Mouse (Mus musculus) forebrain, embryonic 13.5 days (tissue): ENCODE data around the gene Sorbs2. TPM values are rescaled to one million over a fixed set of nuclear protein-coding genes. Genes with fewer than 3 reads are reported as not detected.

Experiments used
- ATAC-seq: fragments of 200-750 bp; cut with Nextera tagmentation; 2 replicates; pipeline ENCODE4 v1.8.0; 2017
- H3K27ac ChIP-seq: fragments of 300-500 bp; sonication (generic); 2 replicates; pipeline ENCODE4 v1.5.1; 2015; ENCODE audit warnings: inconsistent platforms, mild to moderate bottlenecking, moderate library complexity
- H3K27me3 ChIP-seq: fragments of 300-500 bp; sonication (generic); 2 replicates; pipeline ENCODE4 v1.6.1; 2015; ENCODE audit warnings: mild to moderate bottlenecking, inconsistent platforms
- H3K36me3 ChIP-seq: fragments of 300-500 bp; sonication (generic); 2 replicates; pipeline ENCODE4 v1.6.1; 2015; ENCODE audit warnings: mild to moderate bottlenecking, inconsistent platforms; ENCODE audit not compliant: poor library complexity, severe bottlenecking
- H3K4me1 ChIP-seq: fragments of 300-500 bp; sonication (generic); 2 replicates; pipeline ENCODE4 v1.6.1; 2015; ENCODE audit warnings: inconsistent platforms
- H3K4me2 ChIP-seq: fragments of 300-500 bp; sonication (generic); 2 replicates; pipeline ENCODE4 v1.6.1; 2015; ENCODE audit warnings: inconsistent platforms, mild to moderate bottlenecking, moderate library complexity
- H3K4me3 ChIP-seq: fragments of 300-500 bp; sonication (generic); 2 replicates; pipeline ENCODE4 v1.5.1; 2015; ENCODE audit warnings: mild to moderate bottlenecking, inconsistent platforms
- H3K9ac ChIP-seq: fragments of 300-500 bp; sonication (generic); 2 replicates; pipeline ENCODE4 v1.6.1; 2015; ENCODE audit warnings: mild to moderate bottlenecking, inconsistent platforms
- H3K9me3 ChIP-seq: fragments of 300-500 bp; sonication (generic); replicated peaks from 2 replicates; pipeline ENCODE4 v1.6.1; 2016; ENCODE audit warnings: inconsistent platforms
- WGBS: fragments of 180-500 bp; shearing (Covaris S2); methylation state at CpG from one replicate; pipeline ENCODE4 v1.1.7; 2015; 5-methylcytosine and 5-hydroxymethylcytosine counted together
- polyA plus RNA-seq: library from polyadenylated mRNA; unstranded; fragments of >200 nt; fragmentation: Nextera tagmentation; extraction: Ambion mirVana; gene quantifications from 2 replicates; pipeline ENCODE4 v1.2.1, GENCODE M21; 2015

The Sorbs2 gene
- polyA plus RNA-seq, 1 experiment from 2014 or later: 107 TPM

DNA sequence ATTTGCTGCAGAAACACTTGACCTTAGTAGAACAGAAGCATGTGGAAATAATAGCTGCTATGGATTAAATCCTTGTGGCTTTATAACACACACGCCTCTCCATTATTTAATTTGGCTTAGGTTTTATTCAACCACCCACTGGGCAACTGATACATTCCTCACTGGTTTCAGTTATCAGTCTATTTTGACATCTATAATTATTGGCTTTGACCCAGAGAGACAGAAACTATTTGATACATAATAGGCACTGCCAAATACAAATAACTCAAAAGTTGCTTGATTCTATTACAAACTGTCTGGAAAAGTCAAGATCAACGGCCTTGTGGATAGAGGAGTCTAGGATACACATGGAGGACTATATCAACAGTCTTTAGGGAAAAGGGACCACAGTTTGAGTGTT lies 20.1 kb downstream of the Sorbs2 start:
- ATAC-seq: no peak

DNA sequence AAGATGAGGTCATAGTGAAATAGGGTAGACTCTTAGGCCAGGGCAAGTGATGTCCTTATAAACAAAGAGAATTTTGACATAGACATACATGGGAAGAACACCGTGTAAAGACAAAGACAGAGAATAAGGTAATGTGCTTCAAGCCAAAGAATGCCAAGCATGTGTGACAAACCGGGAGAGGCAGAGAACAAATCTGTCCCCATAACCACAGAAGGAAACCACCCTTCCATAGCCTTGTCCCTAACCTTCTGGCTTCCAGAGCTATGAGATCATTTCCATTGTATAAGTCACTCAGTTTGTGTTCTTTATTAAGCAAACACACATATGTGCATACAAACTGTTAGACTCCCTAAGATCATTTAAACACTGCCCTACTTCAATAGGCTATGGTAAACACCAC lies 21.3 kb downstream of the Sorbs2 start:
- H3K9ac ChIP-seq: no peak overlapping the region
- WGBS: 86% methylated on average over 2 of the region's 2 CpGs
- no peak overlapping the region for H3K4me2 ChIP-seq
- H3K27ac ChIP-seq: no peak overlapping the region
- H3K27me3 ChIP-seq: no peaks in the 10 kb centered on the region
- H3K4me3 ChIP-seq: no peak overlapping the region
- no peaks in the 10 kb centered on the region for H3K9me3 ChIP-seq
- no peaks in the 10 kb centered on the region for H3K4me1 ChIP-seq
- ATAC-seq: no peak
- H3K36me3 ChIP-seq: no peaks in the 10 kb centered on the region

More for the DNA sequence above, 20.1 kb downstream of the Sorbs2 start:
- H3K4me2 ChIP-seq: no peak overlapping the region
- no peaks in the 10 kb centered on the region for H3K27me3 ChIP-seq
- no peak overlapping the region for H3K27ac ChIP-seq
- no peaks in the 10 kb centered on the region for H3K36me3 ChIP-seq
- H3K9ac ChIP-seq: no peak overlapping the region
- 68% methylated on average over 2 of the region's 2 CpGs for WGBS
- no peak overlapping the region for H3K4me3 ChIP-seq
- no peaks in the 10 kb centered on the region for H3K4me1 ChIP-seq
- H3K9me3 ChIP-seq: no peaks in the 10 kb centered on the region

DNA sequence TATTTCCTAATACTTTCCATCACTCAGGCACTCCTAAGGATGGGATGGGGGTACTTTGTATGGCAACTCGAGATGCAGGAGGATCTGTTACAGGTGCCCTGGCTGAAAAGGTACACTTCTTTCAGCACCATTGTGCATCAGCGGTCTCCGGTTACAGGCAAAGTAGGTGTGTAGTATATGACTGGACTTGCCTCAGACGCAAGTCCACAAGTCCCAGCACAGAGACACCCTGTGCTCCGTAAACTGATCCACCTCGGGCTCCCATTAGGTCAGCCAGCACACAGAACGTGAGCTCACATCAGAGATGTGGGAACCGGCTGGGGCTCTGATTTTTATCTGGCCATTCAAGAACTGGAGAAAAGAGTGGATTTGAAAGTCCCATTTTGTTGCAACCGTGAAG lies 29.0 kb downstream of the Sorbs2 start:
- peaks cover 5% of the 10 kb centered on the region for H3K4me1 ChIP-seq
- no peak for ATAC-seq
- no peaks in the 10 kb centered on the region for H3K27me3 ChIP-seq
- no peak overlapping the region for H3K9ac ChIP-seq
- 90% methylated on average over 9 of the region's 9 CpGs for WGBS
- no peak overlapping the region for H3K4me3 ChIP-seq
- H3K27ac ChIP-seq: no peak overlapping the region
- H3K4me2 ChIP-seq: no peak overlapping the region
- no peaks in the 10 kb centered on the region for H3K9me3 ChIP-seq
- no peaks in the 10 kb centered on the region for H3K36me3 ChIP-seq

DNA sequence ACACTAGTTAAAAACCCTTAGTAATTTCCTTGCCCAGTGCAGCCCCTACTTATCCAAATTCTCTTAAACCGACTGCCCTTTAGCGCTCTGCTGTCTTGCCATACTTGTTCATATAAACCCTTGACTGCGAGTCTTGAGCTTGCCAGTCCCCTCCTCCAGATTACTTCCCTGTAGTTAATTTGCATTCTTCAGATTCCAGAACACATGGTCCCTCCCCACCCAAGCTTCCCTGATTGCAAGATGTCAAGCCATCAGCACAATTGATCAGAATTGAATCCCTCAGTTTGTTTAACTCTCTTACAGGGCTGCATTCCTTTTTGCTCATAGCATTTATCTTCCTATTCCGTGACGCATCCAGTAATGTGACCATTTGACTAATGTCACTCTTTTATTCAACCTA lies 32.9 kb downstream of the Sorbs2 start:
- no peaks in the 10 kb centered on the region for H3K9me3 ChIP-seq
- H3K27me3 ChIP-seq: no peaks in the 10 kb centered on the region
- H3K27ac ChIP-seq: no peak overlapping the region
- H3K4me3 ChIP-seq: no peak overlapping the region
- no peak overlapping the region for H3K4me2 ChIP-seq
- no peaks in the 10 kb centered on the region for H3K36me3 ChIP-seq
- no peak overlapping the region for H3K9ac ChIP-seq
- WGBS: 69% methylated on average over 5 of the region's 5 CpGs
- no peak for ATAC-seq
- peaks cover 8% of the 10 kb centered on the region for H3K4me1 ChIP-seq

DNA sequence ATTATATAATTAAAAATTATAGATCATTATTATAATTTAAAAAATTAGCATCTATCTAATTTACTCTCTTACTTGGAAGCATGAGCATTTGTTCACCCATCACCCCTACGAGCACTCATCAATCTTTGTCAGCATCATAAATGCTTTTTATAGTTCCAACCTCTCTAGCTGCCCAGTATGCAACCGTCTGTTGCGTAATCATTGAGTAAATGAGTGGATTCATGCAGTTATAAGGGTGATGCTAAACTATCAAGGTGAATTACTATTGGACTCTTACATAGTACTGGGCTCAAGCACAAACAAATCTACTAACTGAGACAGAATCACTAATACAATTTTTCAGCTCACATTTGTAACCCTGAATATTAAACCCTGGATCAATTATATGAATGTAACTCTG lies 44.6 kb downstream of the Sorbs2 start:
- Histone ChIP-seq H3K27me3 (no peaks in the 10 kb centered on the region), H3K4me3 (no peak overlapping the region), H3K9me3 (no peaks in the 10 kb centered on the region), H3K4me2 (no peak overlapping the region), H3K36me3 (no peaks in the 10 kb centered on the region), H3K4me1 (peaks cover 2% of the 10 kb centered on the region; the same call in 1 of the 2 replicates), H3K27ac (no peak overlapping the region), H3K9ac (no peak overlapping the region)
- 85% methylated on average over 3 of the region's 3 CpGs for WGBS
- no peak for ATAC-seq

DNA sequence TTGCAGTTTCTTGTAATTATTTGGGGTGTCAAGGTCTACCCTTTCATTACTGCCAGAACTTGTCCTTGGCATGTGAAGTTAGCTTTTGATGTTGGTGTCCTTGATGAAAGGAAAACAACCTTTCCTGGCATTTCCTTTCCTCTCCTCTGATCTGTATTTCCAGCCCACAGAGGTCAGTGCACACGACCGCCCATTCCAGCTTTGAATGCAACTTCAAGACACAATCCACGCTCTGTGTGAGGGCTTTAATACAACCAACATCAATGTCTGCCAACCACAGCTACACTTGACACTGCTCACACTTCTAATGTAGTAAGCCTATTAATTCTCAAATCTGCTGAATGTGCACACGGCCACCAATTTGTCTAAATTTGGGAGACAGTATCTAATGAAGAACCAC lies 47.0 kb downstream of the Sorbs2 start:
- ATAC-seq: no peak
- H3K36me3 ChIP-seq: no peaks in the 10 kb centered on the region
- H3K4me1 ChIP-seq: peaks cover 26% of the 10 kb centered on the region
- 62% methylated on average over 4 of the region's 4 CpGs for WGBS
- H3K4me3 ChIP-seq: no peak overlapping the region
- H3K9ac ChIP-seq: no peak overlapping the region
- H3K27me3 ChIP-seq: no peaks in the 10 kb centered on the region
- no peak overlapping the region for H3K4me2 ChIP-seq
- no peak overlapping the region for H3K27ac ChIP-seq
- H3K9me3 ChIP-seq: no peaks in the 10 kb centered on the region

DNA sequence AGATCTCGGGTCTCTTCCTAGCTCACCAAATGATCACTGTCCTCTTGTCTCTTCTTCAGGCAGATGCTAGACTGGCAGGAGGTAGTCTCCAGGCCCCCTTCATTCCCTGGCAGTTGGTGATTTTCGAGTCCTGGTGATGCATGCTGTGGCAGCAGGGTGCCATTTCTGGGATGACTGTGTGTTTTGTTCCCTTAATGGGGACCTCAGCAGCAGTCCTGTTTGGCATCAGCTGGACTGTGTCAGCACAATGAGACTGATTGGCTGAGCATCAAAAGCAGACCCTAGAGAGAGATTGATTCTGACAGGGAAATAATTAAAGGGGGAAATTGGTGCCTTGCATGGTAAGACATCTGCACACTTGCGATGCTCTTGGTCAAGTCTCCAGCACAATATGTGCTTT lies 50.3 kb downstream of the Sorbs2 start:
- Histone ChIP-seq H3K4me2 (peak overlapping the region; percentile 20), H3K27me3 (no peaks in the 10 kb centered on the region), H3K4me3 (no peak overlapping the region), H3K9ac (no peak overlapping the region), H3K36me3 (no peaks in the 10 kb centered on the region), H3K9me3 (no peaks in the 10 kb centered on the region), H3K4me1 (peaks cover 46% of the 10 kb centered on the region), H3K27ac (peak overlapping the region; percentile 77)
- ATAC-seq: peak; percentile 95
- WGBS: 3% methylated on average over 3 of the region's 3 CpGs

DNA sequence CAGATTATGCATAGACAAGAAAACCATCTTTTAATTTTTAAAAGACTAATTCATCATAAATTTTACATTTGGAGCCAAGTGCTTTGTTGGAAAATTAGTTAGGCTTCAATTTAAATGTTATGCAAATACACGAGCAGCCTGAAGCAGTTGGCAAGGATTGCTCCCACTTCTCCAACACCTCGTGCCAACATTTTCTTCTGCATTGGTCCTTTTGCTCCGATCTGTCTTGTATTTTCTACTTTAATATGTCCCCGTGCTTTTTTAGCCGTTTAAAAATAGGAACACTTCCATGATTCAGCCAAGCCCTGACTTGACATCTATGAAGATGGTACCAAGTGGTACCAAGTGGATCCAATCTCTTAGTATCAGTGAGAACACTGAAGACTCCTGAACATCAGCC lies 50.8 kb downstream of the Sorbs2 start:
- Histone ChIP-seq H3K36me3 (no peaks in the 10 kb centered on the region), H3K9me3 (no peaks in the 10 kb centered on the region), H3K4me2 (peak overlapping the region; percentile 17; the same call in 1 of the 2 replicates), H3K9ac (no peak overlapping the region), H3K27me3 (no peaks in the 10 kb centered on the region), H3K27ac (peak overlapping the region; percentile 77), H3K4me1 (peaks cover 46% of the 10 kb centered on the region), H3K4me3 (no peak overlapping the region)
- WGBS: 41% methylated on average over 5 of the region's 5 CpGs
- peak; percentile 63 for ATAC-seq

DNA sequence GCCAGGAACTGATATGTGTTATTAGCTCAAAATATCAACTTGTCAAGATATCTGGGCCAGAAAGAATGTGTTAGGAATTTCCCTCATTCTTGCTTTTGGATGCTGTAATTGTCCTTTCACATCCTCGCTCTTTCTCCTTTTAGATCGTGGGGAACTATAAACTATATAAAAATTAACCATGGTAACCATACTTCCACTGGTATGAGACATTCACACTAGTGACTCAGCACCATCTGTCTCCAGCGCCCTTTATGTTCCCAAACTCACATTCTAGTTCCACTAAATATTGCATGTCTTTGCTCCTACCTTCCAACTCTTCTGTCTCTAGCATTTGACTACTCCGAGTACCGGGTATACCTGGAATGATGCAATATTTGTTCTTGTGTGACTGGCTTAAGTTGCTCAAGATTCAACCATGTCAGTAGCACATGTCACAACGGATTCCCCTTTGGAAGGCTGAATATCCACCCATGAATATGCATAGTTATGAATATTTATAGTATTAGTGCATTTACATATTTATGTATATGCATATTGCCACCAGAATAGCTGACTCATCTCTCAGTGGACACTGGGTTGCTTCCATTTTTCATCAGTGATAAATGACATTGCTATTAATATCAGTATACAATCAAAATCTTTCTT lies 51.7 kb downstream of the Sorbs2 start:
- no peaks in the 10 kb centered on the region for H3K27me3 ChIP-seq
- no peak overlapping the region for H3K4me2 ChIP-seq
- peaks cover 46% of the 10 kb centered on the region for H3K4me1 ChIP-seq
- ATAC-seq: no peak
- WGBS: 85% methylated on average over 6 of the region's 6 CpGs
- H3K36me3 ChIP-seq: no peaks in the 10 kb centered on the region
- no peaks in the 10 kb centered on the region for H3K9me3 ChIP-seq
- no peak overlapping the region for H3K4me3 ChIP-seq
- H3K27ac ChIP-seq: peak overlapping the region; percentile 77
- H3K9ac ChIP-seq: no peak overlapping the region

DNA sequence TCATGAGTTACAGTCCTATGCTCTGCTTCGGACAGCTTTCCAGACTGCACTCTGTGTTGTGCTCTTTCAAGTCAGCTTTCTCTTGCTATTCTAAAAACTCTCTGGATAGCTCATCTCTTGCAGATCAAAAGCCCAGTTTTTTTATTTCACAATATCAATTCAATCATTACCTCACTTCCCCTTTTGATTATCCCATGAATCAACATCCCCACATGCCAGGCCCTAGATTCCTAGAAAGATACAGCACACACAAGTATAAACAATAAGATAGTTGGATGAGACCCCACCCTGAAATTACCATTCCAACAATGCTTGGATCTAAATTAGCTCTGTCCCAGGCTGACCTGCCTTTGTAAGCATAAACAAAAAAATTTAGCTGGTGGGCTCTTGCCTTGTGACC lies 57.6 kb downstream of the Sorbs2 start:
- no peaks in the 10 kb centered on the region for H3K27me3 ChIP-seq
- H3K4me2 ChIP-seq: no peak overlapping the region
- no peaks in the 10 kb centered on the region for H3K36me3 ChIP-seq
- no peak overlapping the region for H3K9ac ChIP-seq
- H3K4me1 ChIP-seq: peaks cover 16% of the 10 kb centered on the region
- H3K9me3 ChIP-seq: peaks cover 7% of the 10 kb centered on the region; the same call in 1 of the 2 replicates
- WGBS: 85% methylated on average over 1 of the region's 1 CpGs
- H3K4me3 ChIP-seq: no peak overlapping the region
- no peak overlapping the region for H3K27ac ChIP-seq
- no peak for ATAC-seq

DNA sequence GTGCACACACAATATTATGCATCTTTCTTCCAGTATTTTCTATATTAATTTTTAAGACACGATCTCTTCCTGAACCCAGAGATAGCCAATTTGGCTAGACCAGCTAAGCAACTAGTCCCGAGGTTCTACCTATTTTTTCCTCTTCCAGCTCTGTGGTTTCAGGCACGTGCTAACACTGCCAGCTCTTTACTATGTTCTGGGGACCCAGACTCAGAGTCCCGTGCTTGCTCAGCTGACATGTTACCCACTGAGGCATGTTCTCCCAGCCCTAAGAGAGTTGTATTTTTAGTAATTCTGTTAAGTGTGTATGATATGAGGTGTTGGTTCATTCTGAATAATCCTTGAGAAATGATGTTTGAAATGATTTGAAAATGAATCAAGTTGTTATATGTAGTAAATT lies 62.5 kb downstream of the Sorbs2 start:
- Histone ChIP-seq H3K27ac (no peak overlapping the region), H3K4me1 (0 out of 2 replicates have a peak, but pooled peaks cover 4% of the 10 kb centered on the region), H3K27me3 (no peaks in the 10 kb centered on the region), H3K36me3 (no peaks in the 10 kb centered on the region), H3K4me3 (no peak overlapping the region), H3K9ac (no peak overlapping the region), H3K4me2 (no peak overlapping the region), H3K9me3 (peaks cover 7% of the 10 kb centered on the region; the same call in 1 of the 2 replicates)
- WGBS: 88% methylated on average over 4 of the region's 4 CpGs
- no peak for ATAC-seq

DNA sequence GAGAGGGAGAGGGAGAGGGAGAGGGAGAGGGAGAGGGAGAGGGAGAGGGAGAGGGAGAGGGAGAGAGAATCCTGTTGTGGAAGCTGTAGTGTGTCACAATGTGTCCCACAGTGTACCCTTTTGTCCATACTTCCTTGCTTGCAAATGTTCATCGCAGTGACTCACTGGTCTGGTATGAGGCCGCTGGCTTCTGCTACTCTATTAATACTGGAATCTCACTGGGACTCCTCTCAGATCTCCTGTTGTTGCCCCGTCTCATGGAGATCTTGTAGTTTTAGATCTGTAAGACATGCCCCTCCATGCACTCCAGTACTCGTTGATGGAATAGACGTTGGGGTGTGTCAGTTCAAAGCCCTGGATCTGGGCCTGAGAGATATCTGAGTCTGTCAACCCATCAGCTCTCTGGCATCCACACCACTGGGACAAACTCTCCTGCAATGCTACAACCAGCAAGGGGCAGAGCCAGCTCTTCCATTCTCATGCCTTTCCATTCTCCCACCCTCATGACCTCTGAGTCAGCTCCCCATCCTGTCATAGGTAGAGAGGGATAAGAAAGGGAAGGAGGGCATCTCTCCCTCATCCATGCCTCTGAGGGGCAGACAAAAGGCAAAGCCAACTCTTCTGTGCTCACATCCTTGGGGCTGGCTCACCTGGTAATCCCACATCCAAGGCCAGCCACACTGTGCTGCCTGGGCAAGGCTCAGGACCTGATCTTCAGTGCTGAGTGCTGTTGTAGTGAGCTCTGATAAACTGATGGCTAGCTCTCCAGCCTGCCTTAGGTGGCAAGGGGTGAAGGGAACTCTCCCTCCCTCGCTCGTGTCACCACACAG lies 72.3 kb downstream of the Sorbs2 start:
- 0 out of 2 replicates have a peak, but pooled peaks have one; percentile 13 for ATAC-seq
- peaks cover 3% of the 10 kb centered on the region; the same call in 1 of the 2 replicates for H3K4me1 ChIP-seq
- no peaks in the 10 kb centered on the region for H3K27me3 ChIP-seq
- H3K4me3 ChIP-seq: no peak overlapping the region
- no peak overlapping the region for H3K4me2 ChIP-seq
- no peaks in the 10 kb centered on the region for H3K9me3 ChIP-seq
- H3K36me3 ChIP-seq: no peaks in the 10 kb centered on the region
- H3K9ac ChIP-seq: no peak overlapping the region
- H3K27ac ChIP-seq: no peak overlapping the region
- WGBS: 76% methylated on average over 7 of the region's 7 CpGs
